ENCODE assay signal across 22 mouse cellular contexts in genomic region chr4:142117993-142118392, GRCm38 (mm10). TPM values are rescaled to one million over a fixed set of nuclear protein-coding genes. Genes with fewer than 3 reads are reported as not detected.
DNase-seq lines count a peak whose midpoint lies in the region; ATAC-seq and TF ChIP-seq lines count a peak whose summit lies in the region.
"Had no signal": no experiment of that assay in that cellular context is flagged by ENCODE, and none has a peak within 500 bp of the region (broad histone marks: within the 10 kb centered on the region; RNA-seq: fewer than 3 reads in every experiment).

No protein-coding gene starts in this region.

- no peak for TF ChIP-seq POLR2A in heart, adult 2 months (IDR thresholded peaks at IDR 0.05; ENCODE audit: insufficient read depth, low read depth, low read length)

- TF ChIP-seq EP300 in heart, adult 2 months (IDR thresholded peaks at IDR 0.05; ENCODE audit: insufficient read depth, low read depth, low read length) = no peak

- no peak overlapping the region for H3K4me3 ChIP-seq in hindbrain, embryonic 10.5 days
- no peak overlapping the region for H3K4me3 ChIP-seq in hindbrain, embryonic 16.5 days (ENCODE audit: low read length)
- no peak overlapping the region for H3K4me3 ChIP-seq in midbrain, embryonic 10.5 days
- H3K4me3 ChIP-seq in midbrain, postnatal 0 days (ENCODE audit: low read depth, low read length) = no peak overlapping the region
- H3K4me3 ChIP-seq in embryonic facial prominence, embryonic 13.5 days = no peak overlapping the region
- H3K4me3 ChIP-seq in midbrain, embryonic 13.5 days (replicated peaks) = no peak overlapping the region
- no peak overlapping the region for H3K4me3 ChIP-seq in heart, adult 2 months
- H3K4me3 ChIP-seq: erythroblast, embryonic 14.5 days; heart, embryonic 13.5 days; liver, embryonic 13.5 days; myocyte had no signal

- H3K4me2 ChIP-seq in hindbrain, embryonic 16.5 days (ENCODE audit: low read length) = no peak overlapping the region
- H3K4me2 ChIP-seq in midbrain, postnatal 0 days (ENCODE audit: low read depth, low read length, poor library complexity, severe bottlenecking) = no peak overlapping the region
- H3K4me2 ChIP-seq in embryonic facial prominence, embryonic 13.5 days = 0 out of 2 replicates have a peak overlapping the region, but pooled peaks have one; percentile 9
- H3K4me2 ChIP-seq in midbrain, embryonic 13.5 days (replicated peaks) = no peak overlapping the region
- H3K4me2 ChIP-seq: heart, embryonic 13.5 days; liver, embryonic 13.5 days had no signal

- H3K27me3 ChIP-seq in hindbrain, embryonic 10.5 days (ENCODE audit: insufficient read depth, poor library complexity, severe bottlenecking) = peaks cover 10% of the 10 kb centered on the region; the same call in 1 of the 2 replicates
- H3K27me3 ChIP-seq in hindbrain, embryonic 16.5 days (replicated peaks; ENCODE audit: control insufficient read depth, insufficient read depth, low read length) = no peaks in the 10 kb centered on the region
- no peaks in the 10 kb centered on the region for H3K27me3 ChIP-seq in midbrain, embryonic 10.5 days (ENCODE audit: low read depth, poor library complexity, severe bottlenecking)
- no peaks in the 10 kb centered on the region for H3K27me3 ChIP-seq in midbrain, postnatal 0 days (ENCODE audit: insufficient read depth, low read length)
- H3K27me3 ChIP-seq in embryonic facial prominence, embryonic 13.5 days = no peaks in the 10 kb centered on the region
- no peaks in the 10 kb centered on the region for H3K27me3 ChIP-seq in midbrain, embryonic 13.5 days
- H3K27me3 ChIP-seq in heart, adult 2 months (ENCODE audit: control insufficient read depth, insufficient read depth, low read length) = no peaks in the 10 kb centered on the region
- H3K27me3 ChIP-seq: Patski had no signal

- H3K27ac ChIP-seq in hindbrain, embryonic 10.5 days = peak overlapping the region; percentile 64; the same call in 1 of the 2 replicates
- H3K27ac ChIP-seq in hindbrain, embryonic 16.5 days (ENCODE audit: low read depth, low read length) = no peak overlapping the region
- peak overlapping the region; percentile 55 for H3K27ac ChIP-seq in midbrain, embryonic 10.5 days (replicated peaks)
- H3K27ac ChIP-seq in midbrain, postnatal 0 days (ENCODE audit: low read depth, low read length) = no peak overlapping the region
- H3K27ac ChIP-seq in embryonic facial prominence, embryonic 13.5 days = peak overlapping the region; percentile 64
- no peak overlapping the region for H3K27ac ChIP-seq in midbrain, embryonic 13.5 days
- H3K27ac ChIP-seq in heart, adult 2 months = no peak overlapping the region
- H3K27ac ChIP-seq: heart, embryonic 13.5 days; liver, embryonic 13.5 days; stomach, postnatal 0 days had no signal

- WGBS in hindbrain, embryonic 10.5 days = 89% methylated on average over 12 of the region's 12 CpGs
- 89% methylated on average over 12 of the region's 12 CpGs for WGBS in hindbrain, embryonic 16.5 days
- WGBS in midbrain, embryonic 10.5 days = 95% methylated on average over 12 of the region's 12 CpGs
- WGBS in midbrain, postnatal 0 days = 88% methylated on average over 12 of the region's 12 CpGs
- WGBS in embryonic facial prominence, embryonic 13.5 days = 57% methylated on average over 12 of the region's 12 CpGs
- 87% methylated on average over 12 of the region's 12 CpGs for WGBS in midbrain, embryonic 13.5 days
- WGBS in heart, adult 2 months = 89% methylated on average over 12 of the region's 12 CpGs

- intact Hi-C loops in heart, adult 2 months (cut with DNase I) = no loop called here

- no peak overlapping the region for H3K9ac ChIP-seq in hindbrain, embryonic 16.5 days (ENCODE audit: low read depth, low read length)
- H3K9ac ChIP-seq in midbrain, postnatal 0 days (replicated peaks; ENCODE audit: low read length, poor library complexity, severe bottlenecking) = no peak overlapping the region
- no peak overlapping the region for H3K9ac ChIP-seq in embryonic facial prominence, embryonic 13.5 days
- H3K9ac ChIP-seq in midbrain, embryonic 13.5 days (replicated peaks) = no peak overlapping the region
- H3K9ac ChIP-seq in heart, adult 2 months (ENCODE audit: low read depth, low read length) = no peak overlapping the region
- H3K9ac ChIP-seq: forebrain, postnatal 0 days; heart, embryonic 13.5 days; liver, embryonic 13.5 days had no signal

- ATAC-seq in hindbrain, embryonic 16.5 days = no peak
- ATAC-seq in midbrain, postnatal 0 days (ENCODE audit: low FRiP score) = no peak
- ATAC-seq in embryonic facial prominence, embryonic 13.5 days (ENCODE audit: insufficient number of reproducible peaks, insufficient read depth, low FRiP score, low TSS enrichment, low read depth) = no peak
- ATAC-seq in midbrain, embryonic 13.5 days = peak; percentile 48; the same call in 1 of the 2 replicates
- ATAC-seq: activated CD4-positive, CD25-positive, alpha-beta regulatory T cell, adult 4 months; Patski had no signal

- peaks cover 20% of the 10 kb centered on the region for H3K4me1 ChIP-seq in hindbrain, embryonic 10.5 days (replicated peaks)
- no peaks in the 10 kb centered on the region for H3K4me1 ChIP-seq in hindbrain, embryonic 16.5 days (ENCODE audit: control insufficient read depth, insufficient read depth, low read depth, low read length)
- peaks cover 20% of the 10 kb centered on the region for H3K4me1 ChIP-seq in midbrain, embryonic 10.5 days
- H3K4me1 ChIP-seq in midbrain, postnatal 0 days (ENCODE audit: insufficient read depth, low read length) = no peaks in the 10 kb centered on the region
- peaks cover 38% of the 10 kb centered on the region for H3K4me1 ChIP-seq in embryonic facial prominence, embryonic 13.5 days
- peaks cover 19% of the 10 kb centered on the region for H3K4me1 ChIP-seq in midbrain, embryonic 13.5 days (replicated peaks)
- H3K4me1 ChIP-seq in heart, adult 2 months (ENCODE audit: control insufficient read depth, insufficient read depth, low read length) = no peaks in the 10 kb centered on the region
- H3K4me1 ChIP-seq: liver, embryonic 13.5 days had no signal

- no peaks in the 10 kb centered on the region for H3K79me2 ChIP-seq in heart, adult 2 months (replicated peaks; ENCODE audit: control insufficient read depth, insufficient read depth, low read length)

- no peak for DNase-seq in hindbrain, embryonic 10.5 days (ENCODE audit: low spot score)
- no peak for DNase-seq in midbrain, embryonic 10.5 days (ENCODE audit: low spot score)
- no peak for DNase-seq in midbrain, postnatal 0 days (ENCODE audit: low spot score)
- DNase-seq in ovary, postnatal 10 days (ENCODE audit: low spot score) = no peak
- no peak for DNase-seq in heart, adult 2 months
- DNase-seq: adrenal gland, postnatal 25 days; cerebellum, adult 8-10 months; forebrain, postnatal 0 days; heart, postnatal 4 days; kidney, adult 18-20 months; kidney, postnatal 25 days; liver, embryonic 13.5 days had no signal

- no peaks in the 10 kb centered on the region for H3K36me3 ChIP-seq in hindbrain, embryonic 10.5 days
- H3K36me3 ChIP-seq in hindbrain, embryonic 16.5 days (ENCODE audit: control insufficient read depth, insufficient read depth, low read length) = no peaks in the 10 kb centered on the region
- no peaks in the 10 kb centered on the region for H3K36me3 ChIP-seq in midbrain, embryonic 10.5 days
- 0 out of 2 replicates have a peak, but pooled peaks cover 3% of the 10 kb centered on the region for H3K36me3 ChIP-seq in midbrain, postnatal 0 days (ENCODE audit: insufficient read depth, low read length)
- H3K36me3 ChIP-seq in embryonic facial prominence, embryonic 13.5 days = no peaks in the 10 kb centered on the region
- H3K36me3 ChIP-seq in midbrain, embryonic 13.5 days = 0 out of 2 replicates have a peak, but pooled peaks cover 5% of the 10 kb centered on the region
- no peaks in the 10 kb centered on the region for H3K36me3 ChIP-seq in heart, adult 2 months (ENCODE audit: control insufficient read depth, insufficient read depth, low read length)
- H3K36me3 ChIP-seq: heart, embryonic 13.5 days; liver, embryonic 13.5 days had no signal

- no peak for TF ChIP-seq CTCF in midbrain, postnatal 0 days (IDR thresholded peaks at IDR 0.05)
- TF ChIP-seq CTCF in heart, adult 2 months (IDR thresholded peaks at IDR 0.05) = no peak

- no peaks in the 10 kb centered on the region for H3K9me3 ChIP-seq in hindbrain, embryonic 10.5 days
- no peaks in the 10 kb centered on the region for H3K9me3 ChIP-seq in hindbrain, embryonic 16.5 days (ENCODE audit: control insufficient read depth, low read length)
- no peaks in the 10 kb centered on the region for H3K9me3 ChIP-seq in midbrain, embryonic 10.5 days (replicated peaks)
- no peaks in the 10 kb centered on the region for H3K9me3 ChIP-seq in midbrain, postnatal 0 days (ENCODE audit: low read length)
- no peaks in the 10 kb centered on the region for H3K9me3 ChIP-seq in embryonic facial prominence, embryonic 13.5 days
- no peaks in the 10 kb centered on the region for H3K9me3 ChIP-seq in midbrain, embryonic 13.5 days
- H3K9me3 ChIP-seq: heart, embryonic 13.5 days; liver, embryonic 13.5 days had no signal

RNA-seq across cellular contexts. Expression of gene Tmem51, which starts 33.9 kb away (rescaled TPM):
- polyA plus RNA-seq in hindbrain, embryonic 10.5 days (2016; fragmentation: Nextera tagmentation; extraction: Ambion mirVana) = 9.2 and 12.1 TPM in 2 replicates
- polyA plus RNA-seq in hindbrain, embryonic 16.5 days (2015; fragmentation: Nextera tagmentation; extraction: Ambion mirVana) = 8.2 and 8.6 TPM in 2 replicates
- polyA plus RNA-seq in midbrain, embryonic 10.5 days (2016; fragmentation: Nextera tagmentation; extraction: Ambion mirVana) = 13.3 and 13.6 TPM in 2 replicates
- total RNA-seq in midbrain, postnatal 0 days (2014; rRNA removed) = 5.9 and 7.1 TPM in 2 replicates
- 7.9 and 9.4 TPM in 2 replicates for polyA plus RNA-seq in midbrain, postnatal 0 days (2015; fragmentation: Nextera tagmentation; extraction: Ambion mirVana)
- 13.9 and 14.2 TPM in 2 replicates for polyA plus RNA-seq in embryonic facial prominence, embryonic 13.5 days (2015; fragmentation: Nextera tagmentation; extraction: Ambion mirVana)
- polyA plus RNA-seq in midbrain, embryonic 13.5 days (2015; fragmentation: Nextera tagmentation; extraction: Ambion mirVana) = 5.7 and 6.4 TPM in 2 replicates
- 1 to 10 TPM; 5.5 to 6.0 TPM for total RNA-seq in heart, adult 2 months (2021)
- 9.9 and 13.1 TPM in 2 replicates for polyA plus RNA-seq in heart, adult 2 months (2012; rRNA removed)
- polyA plus RNA-seq: C2C12, myocyte had no signal

Comparison
In these comparisons a context has a peak if more than half of its experiments do, and no peak if none do; other contexts are left out.
1. H3K27ac ChIP-seq: peak in hindbrain, embryonic 10.5 days (single experiment), midbrain, embryonic 10.5 days (single experiment) and embryonic facial prominence, embryonic 13.5 days (single experiment); none in hindbrain, embryonic 16.5 days (single experiment), midbrain, postnatal 0 days (single experiment), midbrain, embryonic 13.5 days (single experiment) and heart, adult 2 months (single experiment).